Mouse (Mus musculus): ENCODE data around the gene Cryz.

DNA sequence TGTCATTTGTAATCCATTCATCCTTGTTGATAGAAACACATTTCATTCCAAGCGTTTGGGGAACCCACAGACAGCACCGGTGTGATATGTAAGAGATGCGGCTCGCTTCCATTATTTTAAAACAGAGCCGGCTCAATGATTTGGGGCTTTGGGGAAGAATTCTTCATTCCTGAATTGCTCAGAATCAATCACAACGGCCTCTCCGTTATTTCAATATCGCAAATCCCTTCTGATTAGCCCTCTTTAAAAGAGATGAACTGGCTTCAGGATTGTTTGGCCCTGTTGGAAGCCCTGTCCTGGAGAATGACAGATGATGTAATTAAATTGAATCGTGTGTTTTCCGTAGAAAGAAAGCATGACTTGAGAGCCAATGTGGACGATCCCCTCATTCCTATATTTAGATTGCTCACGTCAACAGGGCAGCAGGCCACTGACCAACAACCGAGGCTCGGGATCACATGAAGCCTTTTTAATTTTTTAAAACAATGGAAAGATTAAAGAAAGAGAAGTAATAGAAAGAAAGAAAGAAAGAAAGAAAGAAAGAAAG lies 26.4 kb upstream of the Cryz start:
- TF ChIP-seq POLR2A (IDR thresholded peaks at IDR 0.05; ENCODE audit: extremely low read depth, insufficient read depth, low read length): no peak
- no peak for TF ChIP-seq CTCF (IDR thresholded peaks at IDR 0.05; ENCODE audit: extremely low read depth, insufficient read depth, low read length)
